Mouse (Mus musculus) urinary bladder, postnatal 10 days (tissue): ENCODE data around the gene Gm20662.
A peak's percentile ranks its signal among the peaks of the same experiment; 100 is the strongest.

Source experiments
- DNase-seq: peaks from one replicate; pipeline ENCODE4 v3.0.0; 2022; ENCODE audit warnings: low spot score

Gene Gm20662

DNA sequence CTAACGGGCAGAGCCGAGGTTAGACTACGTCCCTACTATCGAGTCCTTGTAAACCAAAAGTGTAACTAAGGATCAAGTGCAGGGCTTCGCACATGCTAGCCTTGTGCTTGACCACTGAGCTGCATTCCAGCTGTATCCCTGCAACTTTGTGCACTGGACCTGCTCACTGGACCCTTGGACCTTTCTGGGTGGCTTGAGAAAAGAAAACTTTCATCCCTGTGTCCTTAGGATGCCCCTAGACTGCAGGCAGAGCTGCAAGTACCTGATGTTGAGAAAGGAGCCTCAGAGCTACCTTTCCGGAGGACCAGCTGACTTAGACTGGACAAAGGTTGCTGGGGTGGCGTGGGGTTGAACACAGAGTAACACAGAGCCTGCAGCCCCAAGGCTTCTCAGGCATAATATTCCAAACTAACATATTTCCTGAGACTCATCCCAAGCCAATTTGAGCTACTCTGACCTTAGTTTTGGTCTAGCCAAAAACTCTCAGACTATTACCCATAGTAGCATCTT, 94.5 kb downstream of the Gm20662 start:
- DNase-seq, result no peak

DNA sequence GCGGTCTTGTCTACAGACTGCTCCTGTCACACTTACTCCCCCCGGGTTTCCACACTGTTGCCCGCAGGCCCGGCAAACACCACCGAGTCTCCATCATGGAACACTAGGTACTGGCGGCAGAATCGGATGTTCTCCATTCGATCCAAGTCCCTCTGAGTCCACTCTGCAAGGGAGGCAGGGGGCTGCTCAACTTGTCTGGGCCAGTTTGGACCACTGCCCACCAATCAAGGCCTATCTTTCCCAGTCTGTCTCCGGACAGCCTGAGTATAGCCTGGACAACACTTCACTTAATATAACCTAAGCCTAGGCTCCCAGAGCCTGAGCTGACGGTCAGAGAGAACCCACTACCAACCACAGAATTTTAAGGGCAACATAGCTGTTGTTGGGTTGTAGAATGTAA, 97.4 kb downstream of the Gm20662 start:
- no peak for DNase-seq

DNA sequence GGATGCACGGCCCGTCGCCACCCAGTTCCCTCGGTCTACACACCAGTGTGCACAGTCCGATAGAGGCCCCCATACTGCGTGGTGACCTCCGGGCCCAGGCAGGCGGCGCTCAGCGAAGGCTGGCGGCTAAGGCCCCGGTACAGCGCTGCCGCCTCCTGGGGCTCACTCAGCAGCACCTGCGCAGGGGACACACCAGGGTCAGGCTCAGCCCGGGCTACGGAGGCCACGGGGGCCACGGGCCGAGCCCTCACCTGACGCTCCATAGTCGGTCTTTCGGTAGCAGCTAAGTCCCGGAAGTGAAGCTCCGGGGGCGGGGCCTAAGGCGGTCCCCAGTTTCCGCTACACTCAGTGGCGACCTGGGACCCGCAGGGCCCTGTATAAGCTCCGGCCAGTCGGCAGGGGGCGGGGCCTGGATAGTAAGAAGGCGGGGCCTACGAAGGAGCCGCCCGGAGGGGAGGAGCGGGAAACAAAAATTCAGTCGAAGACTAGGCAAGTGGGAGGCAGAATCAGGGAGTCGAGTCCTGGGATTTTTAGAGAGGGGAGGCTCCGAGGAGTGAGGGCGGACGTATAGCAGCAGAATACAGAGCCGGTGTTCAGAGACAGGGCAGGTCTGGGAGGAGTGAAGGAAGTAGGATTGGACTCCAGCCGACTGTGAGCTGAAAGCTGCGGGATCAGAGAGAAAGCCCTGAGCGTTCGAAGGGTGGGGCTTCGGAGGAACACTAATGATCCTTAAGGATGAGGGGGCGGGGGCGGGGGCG, 98.2 kb downstream of the Gm20662 start, which contains the start of gene Apeh:
Apeh (minus strand) TSS at position 423 of the 758 bp plus-strand sequence.
- peak; percentile 80 for DNase-seq
